Mouse (Mus musculus) embryonic fibroblast, embryonic 13.5 days (primary cell): Measurements from ENCODE around the gene She.

Experiments used
- CTCF ChIP-seq: IDR thresholded peaks from 2 replicates; pipeline ENCODE4 v1.5.1; 2011; ENCODE audit warnings: mild to moderate bottlenecking, control low read depth, low read length, moderate library complexity, borderline replicate concordance; ENCODE audit not compliant: insufficient read depth
- POLR2A ChIP-seq: IDR thresholded peaks from 2 replicates; pipeline ENCODE4 v1.6.1; 2011; ENCODE audit warnings: low read depth, mild to moderate bottlenecking, control low read depth, low read length, moderate library complexity

- TF ChIP-seq POLR2A: no peak
- no peak for TF ChIP-seq CTCF
Observed at GRCm38 (mm10) chr3:89830815-89831591, at the start of gene She.
